In the genomic region with DNA sequence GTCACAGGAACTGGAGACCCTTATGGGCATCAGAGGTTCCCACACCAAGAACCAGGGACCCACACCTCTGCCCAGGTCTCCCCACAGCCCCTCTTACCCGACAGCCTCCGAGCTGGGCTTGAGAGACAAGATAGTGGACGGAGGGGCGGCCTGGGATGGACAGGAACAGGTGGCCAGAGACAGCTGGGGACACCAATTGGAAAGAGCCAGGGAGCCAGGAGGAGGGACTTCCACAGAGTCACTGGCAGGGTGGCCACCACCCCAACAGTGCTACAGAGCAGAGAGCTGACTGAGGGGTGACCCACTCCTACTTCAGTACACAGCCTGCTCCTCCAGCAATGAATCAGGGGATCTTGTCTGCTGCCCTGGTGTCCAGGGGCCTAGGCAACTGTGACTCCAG, we compare ENCODE assay signal across 19 mouse cellular contexts. TPM values are rescaled to one million over a fixed set of nuclear protein-coding genes. Genes with fewer than 3 reads are reported as not detected.
DNase-seq lines count a peak whose midpoint lies in the region; ATAC-seq and TF ChIP-seq lines count a peak whose summit lies in the region.
"Had no signal": no experiment of that assay in that cellular context is flagged by ENCODE, and none has a peak within 500 bp of the region (broad histone marks: within the 10 kb centered on the region; RNA-seq: fewer than 3 reads in every experiment).

A gene (minus strand): TSS at position 133 of the 400 bp plus-strand sequence.

- TF ChIP-seq EP300 in stomach, postnatal 0 days (optimal IDR thresholded peaks at IDR 0.05) = no peak

- no peak for ATAC-seq in heart, embryonic 13.5 days (ENCODE audit: extremely low read depth, insufficient number of reproducible peaks, low FRiP score, low TSS enrichment)
- ATAC-seq in stomach, embryonic 16.5 days (ENCODE audit: insufficient read depth, low FRiP score) = no peak
- ATAC-seq in stomach, postnatal 0 days (ENCODE audit: low FRiP score, low TSS enrichment) = no peak; the same call in 1 of the 2 replicates
- no peak for ATAC-seq in forebrain, embryonic 13.5 days

- no peaks in the 10 kb centered on the region for H3K9me3 ChIP-seq in heart, embryonic 13.5 days
- no peaks in the 10 kb centered on the region for H3K9me3 ChIP-seq in stomach, embryonic 16.5 days (replicated peaks; ENCODE audit: control insufficient read depth, low read length)
- H3K9me3 ChIP-seq in stomach, postnatal 0 days (ENCODE audit: control insufficient read depth, low read length) = no peaks in the 10 kb centered on the region
- no peaks in the 10 kb centered on the region for H3K9me3 ChIP-seq in forebrain, embryonic 13.5 days (replicated peaks)
- H3K9me3 ChIP-seq: liver, embryonic 13.5 days; midbrain, embryonic 10.5 days; stomach, embryonic 15.5 days had no signal

- H3K4me3 ChIP-seq in heart, embryonic 13.5 days = no peak within 1 kb of the TSS
- H3K4me3 ChIP-seq in stomach, embryonic 16.5 days (replicated peaks; ENCODE audit: low read length) = no peak within 1 kb of the TSS
- no peak within 1 kb of the TSS for H3K4me3 ChIP-seq in stomach, postnatal 0 days (ENCODE audit: low read depth, low read length)
- no peak within 1 kb of the TSS for H3K4me3 ChIP-seq in forebrain, embryonic 13.5 days
- H3K4me3 ChIP-seq: liver, embryonic 13.5 days; midbrain, embryonic 10.5 days; stomach, embryonic 15.5 days had no signal

- 0 out of 2 replicates have a peak within 1 kb of the TSS, but pooled peaks have one; percentile 42 for H3K9ac ChIP-seq in heart, embryonic 13.5 days
- H3K9ac ChIP-seq in stomach, embryonic 16.5 days (ENCODE audit: low read length) = peak within 1 kb of the TSS; percentile 46; the same call in 1 of the 2 replicates
- no peak within 1 kb of the TSS for H3K9ac ChIP-seq in stomach, postnatal 0 days (ENCODE audit: low read length)
- H3K9ac ChIP-seq in forebrain, embryonic 13.5 days = no peak within 1 kb of the TSS; the same call in 1 of the 2 replicates
- H3K9ac ChIP-seq: liver, embryonic 13.5 days; stomach, embryonic 15.5 days had no signal

- DNase-seq in heart, adult 8-10 months (ENCODE audit: low spot score) = no peak
- no peak for DNase-seq in stomach, postnatal 0 days (ENCODE audit: low spot score)
- DNase-seq in gastrocnemius, postnatal 4 days (ENCODE audit: low spot score in 2 of 2) = peak in 1 of 2 experiments; percentile 71
- no peak for DNase-seq in urinary bladder, postnatal 10 days (ENCODE audit: low spot score)
- DNase-seq: adrenal gland, postnatal 10 days; cerebellum, adult 8-10 months; kidney, adult 11 months; kidney, postnatal 14 days; liver, embryonic 13.5 days; spleen, adult 18-20 months; thymus, postnatal 36 days had no signal

- no peak within 1 kb of the TSS for H3K4me2 ChIP-seq in heart, embryonic 13.5 days
- no peak within 1 kb of the TSS for H3K4me2 ChIP-seq in stomach, embryonic 16.5 days (ENCODE audit: low read depth, low read length)
- H3K4me2 ChIP-seq in stomach, postnatal 0 days (replicated peaks; ENCODE audit: low read depth) = no peak within 1 kb of the TSS
- no peak within 1 kb of the TSS for H3K4me2 ChIP-seq in forebrain, embryonic 13.5 days
- H3K4me2 ChIP-seq: heart, embryonic 11.5 days; liver, embryonic 13.5 days; stomach, embryonic 15.5 days had no signal

- peaks cover 32% of the 10 kb centered on the region for H3K27me3 ChIP-seq in heart, embryonic 13.5 days (replicated peaks)
- peaks cover 3% of the 10 kb centered on the region; the same call in 1 of the 2 replicates for H3K27me3 ChIP-seq in stomach, embryonic 16.5 days (ENCODE audit: control insufficient read depth, insufficient read depth, low read length)
- H3K27me3 ChIP-seq in stomach, postnatal 0 days (ENCODE audit: control insufficient read depth, insufficient read depth, low read length) = no peaks in the 10 kb centered on the region
- peaks cover 42% of the 10 kb centered on the region for H3K27me3 ChIP-seq in forebrain, embryonic 13.5 days

- no peaks in the 10 kb centered on the region for H3K36me3 ChIP-seq in heart, embryonic 13.5 days
- H3K36me3 ChIP-seq in stomach, embryonic 16.5 days (ENCODE audit: control insufficient read depth, insufficient read depth, low read length) = no peaks in the 10 kb centered on the region
- H3K36me3 ChIP-seq in stomach, postnatal 0 days (ENCODE audit: control insufficient read depth, insufficient read depth, low read length) = no peaks in the 10 kb centered on the region
- no peaks in the 10 kb centered on the region for H3K36me3 ChIP-seq in forebrain, embryonic 13.5 days (ENCODE audit: poor library complexity, severe bottlenecking)
- H3K36me3 ChIP-seq: liver, embryonic 13.5 days; midbrain, embryonic 10.5 days; stomach, embryonic 15.5 days had no signal

- H3K4me1 ChIP-seq in heart, embryonic 13.5 days = peaks cover 31% of the 10 kb centered on the region
- H3K4me1 ChIP-seq in stomach, embryonic 16.5 days (ENCODE audit: control insufficient read depth, insufficient read depth, low read length) = peaks cover 9% of the 10 kb centered on the region; the same call in 1 of the 2 replicates
- H3K4me1 ChIP-seq in stomach, postnatal 0 days (replicated peaks; ENCODE audit: control insufficient read depth, insufficient read depth) = no peaks in the 10 kb centered on the region
- peaks cover 9% of the 10 kb centered on the region for H3K4me1 ChIP-seq in forebrain, embryonic 13.5 days

- no peak within 1 kb of the TSS for H3K27ac ChIP-seq in heart, embryonic 13.5 days (replicated peaks)
- no peak within 1 kb of the TSS for H3K27ac ChIP-seq in stomach, embryonic 16.5 days (ENCODE audit: low read length)
- H3K27ac ChIP-seq in stomach, postnatal 0 days (replicated peaks) = no peak within 1 kb of the TSS
- H3K27ac ChIP-seq in forebrain, embryonic 13.5 days = no peak within 1 kb of the TSS
- H3K27ac ChIP-seq: liver, embryonic 13.5 days; midbrain, embryonic 10.5 days; stomach, embryonic 15.5 days had no signal

- WGBS in heart, embryonic 13.5 days = 67% methylated on average over 4 of the region's 4 CpGs
- 76% methylated on average over 4 of the region's 4 CpGs for WGBS in stomach, embryonic 16.5 days
- WGBS in stomach, postnatal 0 days = 76% methylated on average over 4 of the region's 4 CpGs
- 69% methylated on average over 4 of the region's 4 CpGs for WGBS in forebrain, embryonic 13.5 days

- TF ChIP-seq CTCF in stomach, postnatal 0 days (IDR thresholded peaks at IDR 0.05; ENCODE audit: low read depth) = no peak

RNA-seq across cellular contexts. Expression of the gene that starts here (rescaled TPM):
- 5.7 and 5.9 TPM in 2 replicates for polyA plus RNA-seq in heart, embryonic 13.5 days (2015; fragmentation: Nextera tagmentation; extraction: Ambion mirVana)
- total RNA-seq in heart, adult 8-10 months (2022) = 1 to 10 TPM in 1 of 4 experiments, under 1 TPM in 3; 0.47 to 1.6 (median 0.75) TPM
- polyA plus RNA-seq in stomach, embryonic 16.5 days (2015; fragmentation: Nextera tagmentation; extraction: Ambion mirVana) = 0.65 and 8.4 TPM in 2 replicates
- 0.86 and 0.96 TPM in 2 replicates for polyA plus RNA-seq in stomach, postnatal 0 days (2015; fragmentation: Nextera tagmentation; extraction: Ambion mirVana)
- 100 to 1,000 TPM; 199 to 230 TPM for total RNA-seq in gastrocnemius, postnatal 4 days (2021)
- polyA plus RNA-seq in forebrain, embryonic 13.5 days (2015; fragmentation: Nextera tagmentation; extraction: Ambion mirVana) = 0.26 TPM in 1 of 2 replicates, not detected in the other
- total RNA-seq: G1E; neutrophil, adult 5-6 weeks had no signal

Comparison
In these comparisons a context has a peak if more than half of its experiments do, and no peak if none do; other contexts are left out.
1. RNA of the gene that starts here (total RNA-seq): 199 to 230 TPM in gastrocnemius, postnatal 4 days; 0.47 to 1.6 TPM in heart, adult 8-10 months; every median in the first group is over 10 times any median in the second.
2. H3K9ac ChIP-seq: peak in heart, embryonic 13.5 days (single experiment) and stomach, embryonic 16.5 days (single experiment); none in stomach, postnatal 0 days (single experiment) and forebrain, embryonic 13.5 days (single experiment).